Mouse (Mus musculus): Measurements from ENCODE around the gene Hist1h3b.
"Not testable (repeated sequence)": the region's sequence is repeated elsewhere in the genome, so short reads cannot be mapped to it uniquely, and the experiment has no call there.

The Hist1h3b gene

DNA sequence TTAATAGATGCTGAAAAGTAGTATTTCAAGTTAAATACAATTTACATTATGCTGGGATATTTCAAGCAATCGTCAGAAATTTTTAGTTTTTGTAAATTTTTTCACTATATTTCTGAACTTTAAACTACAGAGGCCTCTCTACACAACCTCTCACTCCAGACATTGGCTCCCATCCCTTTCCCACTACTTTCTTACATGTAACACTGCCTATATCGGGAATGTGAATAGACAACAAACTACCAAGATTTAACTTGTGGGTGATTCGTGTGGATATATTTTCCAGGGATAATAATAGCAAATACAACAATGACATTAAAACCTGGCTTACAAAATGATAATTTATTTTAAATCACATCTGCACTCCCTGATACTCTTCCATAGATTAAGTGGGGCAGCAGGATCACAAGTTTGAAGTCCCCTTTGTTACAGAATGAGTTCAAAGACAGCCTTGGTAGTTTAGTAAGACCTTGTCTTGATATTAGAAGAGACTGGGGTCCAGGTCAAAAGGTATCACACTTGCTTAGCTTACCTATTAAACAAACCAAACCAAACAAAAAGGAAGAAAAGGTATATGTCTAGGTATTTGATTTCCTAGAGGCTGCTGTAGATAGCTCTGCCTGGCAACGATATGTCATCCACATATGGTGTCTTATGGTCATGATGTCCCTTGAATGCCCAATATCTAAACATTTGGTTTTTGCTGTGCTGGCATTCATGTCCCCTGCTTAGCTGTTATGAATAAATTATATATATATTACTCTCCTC, 1.4 kb downstream of the Hist1h3b start:
- DNase-seq (ENCODE audit: low spot score in 2 of 2), result no peak

DNA sequence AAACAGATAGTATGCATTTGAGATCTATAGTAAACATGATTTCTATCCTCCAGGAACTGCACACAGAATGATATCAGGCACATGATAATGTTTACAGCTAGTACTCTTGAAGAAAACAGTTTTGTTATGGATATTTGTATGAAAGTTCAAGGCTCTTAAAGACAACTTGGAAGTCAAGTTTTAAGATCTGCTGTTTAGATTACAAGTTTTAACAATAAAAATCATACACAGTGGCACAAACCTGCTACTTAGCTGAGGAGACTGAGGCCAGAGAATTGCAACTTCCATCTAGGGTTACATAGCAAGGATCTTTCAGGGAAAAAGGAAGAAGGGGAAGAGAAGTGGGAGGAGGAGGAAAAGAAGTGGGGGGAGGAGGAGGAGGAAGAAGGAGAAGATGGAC, 2.9 kb downstream of the Hist1h3b start:
- DNase-seq (ENCODE audit: low spot score in 2 of 2), result no peak

- peak; percentile 89 to 91 for DNase-seq (ENCODE audit: low spot score in 2 of 2)
Measured at GRCm38 (mm10) chr13:23756790-23757189, 4.7 kb downstream of the Hist1h3b start, which contains the start of gene Hist1h4b. TSS of gene Hist1h4b (plus strand) at chr13:23757013.

- no peak for DNase-seq (ENCODE audit: low spot score in 2 of 2)
Measured at GRCm38 (mm10) chr13:23757211-23757773, 5.2 kb downstream of the Hist1h3b start.

DNA sequence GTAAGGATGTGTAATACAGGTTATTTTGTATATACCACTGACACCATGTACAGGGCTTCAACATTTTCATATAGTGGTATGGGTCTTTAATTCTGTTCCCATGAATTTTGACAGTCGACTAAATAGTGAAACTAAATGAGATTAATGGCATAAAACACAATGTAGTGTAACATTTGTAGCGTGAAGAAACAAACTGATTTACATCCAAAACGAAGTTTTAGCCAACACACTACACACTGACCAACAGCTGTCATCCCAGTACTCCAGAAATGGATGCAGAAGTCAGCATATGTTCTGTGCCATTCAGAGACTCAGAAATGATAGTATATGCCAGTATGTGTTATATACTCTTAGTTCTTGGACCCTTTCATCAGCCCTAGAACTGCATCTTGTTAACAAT, 5.9 kb downstream of the Hist1h3b start:
- DNase-seq (ENCODE audit: low spot score in 2 of 2), result no peak

- no peak for DNase-seq (ENCODE audit: low spot score in 2 of 2)
Measured at GRCm38 (mm10) chr13:23759251-23759771, 7.2 kb downstream of the Hist1h3b start.

DNA sequence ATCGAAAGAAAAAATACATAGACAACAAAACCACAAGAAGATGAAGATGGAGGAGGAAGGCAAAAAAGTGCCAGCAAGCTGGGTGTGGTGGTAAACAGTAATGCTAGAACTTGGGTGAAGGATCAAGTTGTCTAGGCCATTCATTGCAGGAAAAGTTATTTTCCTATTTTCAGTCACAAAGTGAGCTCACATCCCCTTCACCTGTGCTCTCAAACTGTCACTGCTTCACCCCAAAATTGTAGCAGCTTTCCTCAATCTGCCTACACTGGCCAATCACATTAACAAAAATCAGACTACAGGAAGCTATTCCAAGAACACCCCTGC, 7.8 kb downstream of the Hist1h3b start:
- no peak for DNase-seq (ENCODE audit: low spot score in 2 of 2)

- DNase-seq (ENCODE audit: low spot score in 2 of 2), result no peak
Measured at GRCm38 (mm10) chr13:23760240-23760971, 8.3 kb downstream of the Hist1h3b start.

DNA sequence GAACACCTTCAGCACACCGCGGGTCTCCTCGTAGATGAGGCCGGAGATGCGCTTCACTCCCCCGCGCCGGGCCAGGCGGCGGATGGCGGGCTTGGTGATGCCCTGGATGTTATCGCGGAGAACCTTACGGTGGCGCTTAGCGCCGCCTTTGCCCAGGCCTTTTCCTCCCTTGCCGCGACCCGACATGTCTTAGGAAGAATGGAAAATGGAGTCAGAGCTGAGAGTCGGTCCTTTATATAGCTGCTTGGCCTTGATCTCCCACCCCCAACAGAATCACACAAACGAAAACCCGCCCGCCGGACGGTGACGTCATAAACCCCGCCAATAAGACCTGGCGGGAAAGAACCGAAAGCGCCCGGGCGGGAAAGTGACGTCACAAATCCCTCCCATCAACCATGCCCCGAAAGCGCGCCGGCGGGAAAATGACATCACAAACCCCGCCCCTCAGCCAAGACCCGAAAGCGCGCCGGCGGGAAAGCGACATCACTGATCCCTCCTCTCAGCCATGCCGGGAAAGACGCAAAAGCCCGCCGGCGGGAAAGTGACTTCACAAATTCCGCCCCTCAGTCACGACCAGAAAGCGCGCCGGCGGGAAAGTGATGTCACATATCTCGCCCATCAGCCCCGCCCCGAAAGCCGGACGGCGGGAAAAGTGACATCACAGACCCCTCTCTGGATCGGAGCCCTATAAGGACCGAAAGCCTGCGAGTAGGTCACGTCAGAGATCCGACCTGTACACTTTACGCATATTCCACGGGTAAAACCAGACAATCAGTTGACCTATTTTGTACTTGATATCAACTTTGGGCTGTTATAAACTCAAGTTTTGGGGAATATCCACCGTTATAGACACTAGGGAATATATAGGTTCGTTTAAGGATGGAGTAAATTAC, 9.2 kb downstream of the Hist1h3b start, which contains the start of gene Hist1h4a:
Hist1h4a (minus strand) TSS at position 259 of the 893 bp plus-strand sequence.
- DNase-seq (ENCODE audit: low spot score in 2 of 2), result peak; percentile 98

GRCm38 (mm10) chr13:23761871-23762821, 10.1 kb downstream of the Hist1h3b start, which contains the start of gene Hist1h3a:
TSS of gene Hist1h3a (minus strand) at chr13:23762386.
- DNase-seq (ENCODE audit: low spot score in 2 of 2), result peak; percentile 39 to 50

GRCm38 (mm10) chr13:23763242-23763585, 11.1 kb downstream of the Hist1h3b start:
- no peak for DNase-seq (ENCODE audit: low spot score in 2 of 2)

DNA sequence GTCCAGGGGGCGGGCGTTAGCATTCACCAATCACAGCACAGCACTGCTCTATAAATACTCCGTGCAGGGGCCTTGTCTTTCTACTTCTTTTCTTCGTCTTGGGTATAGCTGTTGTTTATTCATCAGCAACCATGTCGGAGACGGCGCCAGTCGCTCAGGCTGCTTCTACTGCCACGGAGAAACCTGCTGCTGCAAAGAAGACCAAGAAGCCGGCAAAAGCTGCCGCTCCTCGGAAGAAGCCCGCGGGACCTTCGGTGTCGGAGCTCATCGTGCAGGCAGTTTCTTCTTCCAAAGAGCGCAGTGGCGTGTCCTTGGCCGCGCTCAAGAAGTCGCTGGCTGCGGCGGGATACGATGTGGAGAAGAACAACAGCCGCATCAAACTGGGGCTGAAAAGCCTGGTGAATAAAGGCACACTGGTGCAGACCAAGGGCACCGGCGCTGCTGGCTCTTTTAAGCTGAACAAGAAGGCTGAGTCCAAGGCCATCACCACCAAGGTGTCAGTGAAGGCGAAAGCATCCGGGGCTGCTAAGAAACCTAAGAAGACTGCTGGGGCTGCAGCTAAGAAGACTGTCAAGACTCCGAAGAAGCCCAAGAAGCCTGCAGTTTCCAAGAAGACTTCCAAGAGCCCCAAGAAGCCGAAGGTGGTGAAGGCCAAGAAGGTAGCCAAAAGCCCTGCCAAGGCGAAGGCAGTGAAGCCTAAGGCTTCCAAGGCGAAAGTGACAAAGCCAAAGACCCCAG, 11.7 kb downstream of the Hist1h3b start, which contains the start of gene Hist1h1a:
Hist1h1a (plus strand) TSS at position 81 of the 738 bp plus-strand sequence.
- peak; percentile 77 for DNase-seq (ENCODE audit: low spot score in 2 of 2)

GRCm38 (mm10) chr13:23764324-23765171, 12.5 kb downstream of the Hist1h3b start:
- no peak for DNase-seq (ENCODE audit: low spot score in 2 of 2)

DNA sequence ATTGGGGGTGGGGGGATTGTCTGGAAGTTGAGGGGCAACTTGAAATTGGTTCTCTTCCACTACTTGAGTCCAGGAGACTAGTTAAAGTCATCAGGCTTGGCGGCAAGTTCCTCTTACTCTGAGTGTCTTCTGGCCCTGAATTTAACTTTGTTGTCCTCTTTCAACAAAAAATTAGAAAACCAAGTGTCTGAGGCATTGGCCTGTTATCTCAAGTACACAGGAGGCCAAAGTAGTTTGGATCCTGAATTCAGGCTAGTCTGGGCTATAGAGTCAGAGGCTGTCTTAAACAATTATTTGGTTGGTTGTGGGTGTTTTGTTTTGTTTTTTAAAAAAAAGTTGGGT, 13.1 kb downstream of the Hist1h3b start:
- no peak for DNase-seq (ENCODE audit: low spot score in 2 of 2)

DNA sequence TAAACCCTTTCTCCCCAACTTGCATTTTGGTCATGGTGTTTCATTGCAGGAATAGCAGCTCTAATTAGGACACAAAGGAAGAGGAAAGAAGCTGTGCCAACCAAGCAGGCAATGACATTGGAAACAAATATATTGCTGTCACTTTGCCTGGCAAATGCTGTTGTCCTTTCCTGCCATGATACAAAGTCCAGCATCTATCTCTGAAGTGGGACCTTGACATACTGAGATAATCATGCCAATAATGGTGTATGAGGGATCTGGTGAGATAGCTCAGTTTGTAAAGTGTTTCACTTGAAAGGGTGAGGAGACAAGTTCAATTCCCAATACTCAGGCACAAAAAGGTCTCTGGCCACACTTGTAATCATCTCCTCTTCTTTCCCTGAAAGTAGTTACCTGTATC, 14.7 kb downstream of the Hist1h3b start:
- no peak for DNase-seq (ENCODE audit: low spot score in 2 of 2)

DNA sequence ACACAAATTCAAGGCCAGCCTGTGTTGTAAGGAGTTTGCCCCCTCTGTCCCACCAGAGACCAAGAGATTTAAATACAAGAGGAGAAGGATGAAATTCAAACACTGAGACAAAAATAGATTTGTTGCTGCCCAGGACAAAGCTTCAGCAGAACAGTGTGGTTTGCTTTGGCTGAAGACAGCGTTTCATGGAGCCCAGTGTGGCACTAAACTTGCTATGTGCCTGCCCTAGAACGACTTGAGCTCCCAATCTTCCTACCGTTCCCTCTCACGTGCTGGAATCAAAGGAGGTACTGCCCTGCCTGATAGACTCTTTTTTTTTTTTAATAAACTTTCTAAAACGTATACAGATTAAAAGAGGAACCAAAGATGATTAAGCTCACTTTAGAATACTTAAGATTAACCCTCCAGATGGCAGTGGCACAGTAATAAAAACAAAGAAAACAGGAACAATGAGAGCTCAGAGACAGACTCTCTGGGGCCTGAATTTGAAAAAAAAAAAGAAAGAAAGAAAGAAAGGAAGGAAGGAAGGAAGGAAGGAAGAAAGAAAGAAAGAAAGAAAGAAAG, 16.8 kb downstream of the Hist1h3b start:
- no peak for DNase-seq (ENCODE audit: low spot score in 2 of 2)

- DNase-seq (ENCODE audit: low spot score in 2 of 2), result not testable (repeated sequence)
Measured at GRCm38 (mm10) chr13:23769613-23770012, 17.5 kb downstream of the Hist1h3b start, which contains the start of gene Trim38. TSS of gene Trim38 (plus strand) at chr13:23769913.

Data from right cerebral cortex, postnatal 36 days (tissue).